Comparison of ENCODE assay signal across 22 mouse cellular contexts in the genomic region with DNA sequence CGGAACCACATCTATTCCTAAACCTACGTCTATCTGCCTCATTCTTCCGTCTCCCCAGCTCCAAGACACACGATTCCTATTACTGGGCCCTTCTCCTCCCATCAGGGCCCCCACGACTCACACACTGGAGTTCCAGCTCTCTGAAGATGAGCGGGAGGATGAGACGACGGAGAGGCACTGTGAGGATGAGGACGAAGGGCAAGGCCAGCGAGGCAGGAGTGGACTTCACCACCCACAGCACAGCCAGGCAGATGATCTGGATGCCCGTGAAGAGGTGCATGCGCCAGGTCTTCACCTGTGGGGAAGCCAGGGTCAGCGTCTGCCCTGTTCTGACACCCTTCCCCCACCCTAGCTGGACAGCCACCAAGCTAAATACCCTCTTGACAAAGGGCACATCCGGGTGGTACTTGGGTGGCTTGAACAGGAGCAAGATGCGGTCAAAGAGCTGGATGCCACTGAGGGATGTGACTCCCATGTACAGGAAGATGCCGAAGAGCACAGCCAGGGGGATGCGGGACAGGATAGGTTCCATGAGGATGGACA. TPM values are rescaled to one million over a fixed set of nuclear protein-coding genes. Genes with fewer than 3 reads are reported as not detected.
DNase-seq lines count a peak whose midpoint lies in the region; ATAC-seq lines count a peak whose summit lies in the region.
"Had no signal": no experiment of that assay in that cellular context is flagged by ENCODE, and none has a peak within 500 bp of the region (broad histone marks: within the 10 kb centered on the region; RNA-seq: fewer than 3 reads in every experiment).

No protein-coding gene starts in this region.

- DNase-seq in heart, embryonic 10.5 days (ENCODE audit: low spot score): peak; percentile 73
- DNase-seq in heart, adult 8-10 months (ENCODE audit: low spot score): no peak
- peak; percentile 33 to 54 for DNase-seq in spleen, postnatal 10 days (ENCODE audit: low spot score in 2 of 2)
- no peak for DNase-seq in spleen, adult 18-20 months
- no peak for DNase-seq in liver, embryonic 13.5 days
- DNase-seq in cerebellum, adult 9-10 months: no peak
- no peak for DNase-seq in lung, postnatal 4 days
- DNase-seq: adrenal gland, adult 2 months; adrenal gland, postnatal 25 days; cerebellum, adult 9-11 months; cerebellum, postnatal 36 days; gastrocnemius, adult 2 months; gastrocnemius, postnatal 25 days; heart, postnatal 4 days had no signal

- no peak overlapping the region for H3K27ac ChIP-seq in heart, embryonic 10.5 days
- peak overlapping the region; percentile 80; the same call in 1 of the 2 replicates for H3K27ac ChIP-seq in liver, embryonic 13.5 days
- H3K27ac ChIP-seq in liver, embryonic 16.5 days (ENCODE audit: low read length): peak overlapping the region; percentile 24; the same call in 1 of the 2 replicates
- H3K27ac ChIP-seq: embryonic facial prominence, embryonic 13.5 days; forebrain, embryonic 10.5 days; gastrocnemius, adult 2 months; hindbrain, embryonic 12.5 days had no signal

- WGBS in heart, embryonic 10.5 days: 84% methylated on average over 17 of the region's 17 CpGs
- 82% methylated on average over 17 of the region's 17 CpGs for WGBS in liver, embryonic 13.5 days (ENCODE audit: insufficient replicate concordance)
- 85% methylated on average over 17 of the region's 17 CpGs for WGBS in liver, embryonic 16.5 days (ENCODE audit: insufficient replicate concordance)

- H3K4me2 ChIP-seq in liver, embryonic 13.5 days: no peak overlapping the region
- no peak overlapping the region for H3K4me2 ChIP-seq in liver, embryonic 16.5 days (ENCODE audit: low read depth, low read length)
- H3K4me2 ChIP-seq: embryonic facial prominence, embryonic 13.5 days; heart, embryonic 12.5 days; hindbrain, embryonic 12.5 days had no signal

- ATAC-seq in liver, embryonic 13.5 days (ENCODE audit: low read depth): no peak
- ATAC-seq in liver, embryonic 16.5 days (ENCODE audit: low read depth): no peak
- ATAC-seq: forebrain, embryonic 14.5 days; hindbrain, embryonic 16.5 days had no signal

- H3K4me1 ChIP-seq in heart, embryonic 10.5 days: no peaks in the 10 kb centered on the region
- peaks cover 74% of the 10 kb centered on the region for H3K4me1 ChIP-seq in liver, embryonic 13.5 days (replicated peaks)
- H3K4me1 ChIP-seq in liver, embryonic 16.5 days (ENCODE audit: control insufficient read depth, low read depth, low read length): peaks cover 29% of the 10 kb centered on the region
- H3K4me1 ChIP-seq: embryonic facial prominence, embryonic 13.5 days; heart, embryonic 12.5 days had no signal

- peaks cover 37% of the 10 kb centered on the region for H3K27me3 ChIP-seq in heart, embryonic 10.5 days (ENCODE audit: insufficient read depth, poor library complexity, severe bottlenecking)
- peaks cover 33% of the 10 kb centered on the region for H3K27me3 ChIP-seq in liver, embryonic 13.5 days
- H3K27me3 ChIP-seq in liver, embryonic 16.5 days (ENCODE audit: control insufficient read depth, insufficient read depth, low read depth, low read length): no peaks in the 10 kb centered on the region

- 0 out of 2 replicates have a peak overlapping the region, but pooled peaks have one; percentile 51 for H3K9ac ChIP-seq in liver, embryonic 13.5 days
- H3K9ac ChIP-seq in liver, embryonic 16.5 days (ENCODE audit: low read depth, low read length): no peak overlapping the region
- H3K9ac ChIP-seq: embryonic facial prominence, embryonic 13.5 days; heart, embryonic 12.5 days; hindbrain, embryonic 12.5 days had no signal

- no peaks in the 10 kb centered on the region for H3K9me3 ChIP-seq in heart, embryonic 10.5 days
- H3K9me3 ChIP-seq in liver, embryonic 13.5 days (replicated peaks): no peaks in the 10 kb centered on the region
- no peaks in the 10 kb centered on the region for H3K9me3 ChIP-seq in liver, embryonic 16.5 days (replicated peaks; ENCODE audit: control insufficient read depth, low read length)
- H3K9me3 ChIP-seq: embryonic facial prominence, embryonic 13.5 days; forebrain, embryonic 10.5 days; heart, embryonic 12.5 days; hindbrain, embryonic 12.5 days had no signal

- H3K36me3 ChIP-seq in heart, embryonic 10.5 days: 0 out of 2 replicates have a peak, but pooled peaks cover 3% of the 10 kb centered on the region
- peaks cover 78% of the 10 kb centered on the region for H3K36me3 ChIP-seq in liver, embryonic 13.5 days
- peaks cover 75% of the 10 kb centered on the region for H3K36me3 ChIP-seq in liver, embryonic 16.5 days (ENCODE audit: control insufficient read depth, insufficient read depth)
- H3K36me3 ChIP-seq: embryonic facial prominence, embryonic 13.5 days; forebrain, embryonic 10.5 days; heart, embryonic 12.5 days; hindbrain, embryonic 12.5 days had no signal

- no peak overlapping the region for H3K4me3 ChIP-seq in heart, embryonic 10.5 days
- no peak overlapping the region; the same call in 1 of the 2 replicates for H3K4me3 ChIP-seq in liver, embryonic 13.5 days (replicated peaks)
- H3K4me3 ChIP-seq in liver, embryonic 16.5 days (ENCODE audit: low read depth, low read length): no peak overlapping the region
- H3K4me3 ChIP-seq: embryonic facial prominence, embryonic 13.5 days; forebrain, embryonic 10.5 days; gastrocnemius, adult 2 months; heart, embryonic 12.5 days; hindbrain, embryonic 12.5 days had no signal

RNA-seq across cellular contexts. Expression of gene Slc4a1, which starts 15.0 kb away (rescaled TPM):
- polyA plus RNA-seq in heart, embryonic 10.5 days (2016; fragmentation: Nextera tagmentation; extraction: Ambion mirVana): 88.9 and 128 TPM in 2 replicates
- 1 to 10 TPM in 2 of 4 experiments, under 1 TPM in 2; 0.19 to 4.5 (median 1.5) TPM for total RNA-seq in heart, adult 8-10 months (2022)
- polyA plus RNA-seq in liver, embryonic 13.5 days (2015; fragmentation: Nextera tagmentation; extraction: Ambion mirVana): 734 and 914 TPM in 2 replicates
- 1,073 and 1,144 TPM in 2 replicates for polyA plus RNA-seq in liver, embryonic 16.5 days (2015; fragmentation: Nextera tagmentation; extraction: Ambion mirVana)

RNA-seq across cellular contexts. Expression of gene Ubtf, which starts 31.5 kb away (rescaled TPM):
- polyA plus RNA-seq in heart, embryonic 10.5 days (2016; fragmentation: Nextera tagmentation; extraction: Ambion mirVana): 60.4 and 75.4 TPM in 2 replicates
- total RNA-seq in heart, adult 8-10 months (2022): 10 to 100 TPM; 48.6 to 59.7 (median 52.1) TPM
- 70.0 and 81.5 TPM in 2 replicates for polyA plus RNA-seq in liver, embryonic 13.5 days (2015; fragmentation: Nextera tagmentation; extraction: Ambion mirVana)
- polyA plus RNA-seq in liver, embryonic 16.5 days (2015; fragmentation: Nextera tagmentation; extraction: Ambion mirVana): 44.5 and 46.4 TPM in 2 replicates

RNA-seq across cellular contexts. Expression of gene Rundc3a, which starts 42.2 kb away (rescaled TPM):
- polyA plus RNA-seq in heart, embryonic 10.5 days (2016; fragmentation: Nextera tagmentation; extraction: Ambion mirVana): 0.74 and 1.8 TPM in 2 replicates
- total RNA-seq in heart, adult 8-10 months (2022): under 1 TPM in 1 of 4 experiments, not detected in 3; 0.16 TPM
- 1.5 and 1.7 TPM in 2 replicates for polyA plus RNA-seq in liver, embryonic 13.5 days (2015; fragmentation: Nextera tagmentation; extraction: Ambion mirVana)
- 2.1 and 2.2 TPM in 2 replicates for polyA plus RNA-seq in liver, embryonic 16.5 days (2015; fragmentation: Nextera tagmentation; extraction: Ambion mirVana)
- total RNA-seq: gastrocnemius, adult 2 months; granulocyte monocyte progenitor cell, adult 5-6 weeks had no signal

RNA-seq across cellular contexts. Expression of gene Atxn7l3, which starts 54.6 kb away (rescaled TPM):
- 9.1 and 14.3 TPM in 2 replicates for polyA plus RNA-seq in heart, embryonic 10.5 days (2016; fragmentation: Nextera tagmentation; extraction: Ambion mirVana)
- 10 to 100 TPM; 17.7 to 21.1 (median 20.1) TPM for total RNA-seq in heart, adult 8-10 months (2022)
- polyA plus RNA-seq in liver, embryonic 13.5 days (2015; fragmentation: Nextera tagmentation; extraction: Ambion mirVana): 4.6 and 4.9 TPM in 2 replicates
- polyA plus RNA-seq in liver, embryonic 16.5 days (2015; fragmentation: Nextera tagmentation; extraction: Ambion mirVana): 3.0 and 3.2 TPM in 2 replicates

RNA-seq across cellular contexts. Expression of gene Slc25a39, which starts 56.7 kb away (rescaled TPM):
- polyA plus RNA-seq in heart, embryonic 10.5 days (2016; fragmentation: Nextera tagmentation; extraction: Ambion mirVana): 313 and 314 TPM in 2 replicates
- 100 to 1,000 TPM; 174 to 204 (median 197) TPM for total RNA-seq in heart, adult 8-10 months (2022)
- polyA plus RNA-seq in liver, embryonic 13.5 days (2015; fragmentation: Nextera tagmentation; extraction: Ambion mirVana): 388 and 390 TPM in 2 replicates
- polyA plus RNA-seq in liver, embryonic 16.5 days (2015; fragmentation: Nextera tagmentation; extraction: Ambion mirVana): 454 and 500 TPM in 2 replicates

Comparison
In these comparisons a context has a peak if more than half of its experiments do, and no peak if none do; other contexts are left out.
1. DNase-seq: peak in heart, embryonic 10.5 days (single experiment) and spleen, postnatal 10 days (2 of 2); none in heart, adult 8-10 months (single experiment), spleen, adult 18-20 months (0 of 2), liver, embryonic 13.5 days (single experiment), cerebellum, adult 9-10 months (single experiment) and lung, postnatal 4 days (0 of 2).